Comparison of ENCODE assay signal across 20 mouse cellular contexts in genomic region chr9:67883349-67883984, GRCm38 (mm10). TPM values are rescaled to one million over a fixed set of nuclear protein-coding genes. Genes with fewer than 3 reads are reported as not detected.
DNase-seq lines count a peak whose midpoint lies in the region; ATAC-seq lines count a peak whose summit lies in the region.
"Had no signal": no experiment of that assay in that cellular context is flagged by ENCODE, and none has a peak within 500 bp of the region (broad histone marks: within the 10 kb centered on the region; RNA-seq: fewer than 3 reads in every experiment).

No protein-coding gene starts in this region.

- ATAC-seq in heart, embryonic 13.5 days (ENCODE audit: extremely low read depth, insufficient number of reproducible peaks, low FRiP score, low TSS enrichment): no peak
- ATAC-seq in CD4-positive, CD25-positive, alpha-beta regulatory T cell, adult 4 months: peak; percentile 61
- ATAC-seq: forebrain, embryonic 16.5 days; hindbrain, embryonic 16.5 days; intestine, embryonic 15.5 days had no signal

- H3K36me3 ChIP-seq in heart, embryonic 13.5 days: peaks cover 68% of the 10 kb centered on the region
- H3K36me3 ChIP-seq: intestine, embryonic 15.5 days had no signal

- H3K27ac ChIP-seq in heart, embryonic 13.5 days (replicated peaks): peak overlapping the region; percentile 36; the same call in 1 of the 2 replicates
- H3K27ac ChIP-seq: embryonic facial prominence, embryonic 12.5 days; heart, adult 2 months; hindbrain, embryonic 12.5 days; intestine, embryonic 15.5 days had no signal

- WGBS in heart, embryonic 13.5 days: 90% methylated on average over 13 of the region's 13 CpGs

- no peak for DNase-seq in heart, postnatal 10 days
- DNase-seq in ZHBTc4 (ENCODE audit: low read depth, low spot score): peak; percentile 28
- no peak for DNase-seq in spleen, adult 12 weeks (ENCODE audit: low spot score)
- DNase-seq in adrenal gland, adult 2 months: no peak
- DNase-seq: adrenal gland, postnatal 10 days; cerebellum, adult 11 months; cerebellum, adult 9-10 months; cerebellum, postnatal 25 days; gastrocnemius, postnatal 10 days; heart, adult 2 months; heart, postnatal 36 days; kidney, adult 18-20 months had no signal

- H3K4me1 ChIP-seq in heart, embryonic 13.5 days: 0 out of 2 replicates have a peak, but pooled peaks cover 13% of the 10 kb centered on the region
- H3K4me1 ChIP-seq: embryonic facial prominence, embryonic 12.5 days; hindbrain, embryonic 12.5 days; intestine, embryonic 15.5 days had no signal

- H3K9ac ChIP-seq in heart, embryonic 13.5 days: no peak overlapping the region
- H3K9ac ChIP-seq: embryonic facial prominence, embryonic 12.5 days; hindbrain, embryonic 12.5 days; intestine, embryonic 15.5 days had no signal

- no peaks in the 10 kb centered on the region for H3K9me3 ChIP-seq in heart, embryonic 13.5 days
- H3K9me3 ChIP-seq: embryonic facial prominence, embryonic 12.5 days; hindbrain, embryonic 12.5 days; intestine, embryonic 15.5 days had no signal

- H3K27me3 ChIP-seq in heart, embryonic 13.5 days (replicated peaks): no peaks in the 10 kb centered on the region
- H3K27me3 ChIP-seq: embryonic facial prominence, embryonic 12.5 days; hindbrain, embryonic 12.5 days; intestine, embryonic 15.5 days had no signal

- intact Hi-C loops in heart, postnatal 10 days (cut with DNase I): no loop called here

- no peak overlapping the region for H3K4me2 ChIP-seq in heart, embryonic 13.5 days
- H3K4me2 ChIP-seq: embryonic facial prominence, embryonic 12.5 days; hindbrain, embryonic 12.5 days; intestine, embryonic 15.5 days had no signal

- H3K4me3 ChIP-seq in heart, embryonic 13.5 days: no peak overlapping the region
- H3K4me3 ChIP-seq: embryonic facial prominence, embryonic 12.5 days; heart, adult 2 months; hindbrain, embryonic 12.5 days; intestine, embryonic 15.5 days had no signal

RNA-seq across cellular contexts. Expression of gene Vps13c, which starts 43.3 kb away (rescaled TPM):
- polyA plus RNA-seq in heart, embryonic 13.5 days (2015; fragmentation: Nextera tagmentation; extraction: Ambion mirVana): 4.0 and 4.7 TPM in 2 replicates
- total RNA-seq in heart, postnatal 10 days (2021): 10 to 100 TPM; 33.1 to 41.8 TPM
- polyA plus RNA-seq in CD4-positive, CD25-positive, alpha-beta regulatory T cell, adult 4 months (2017; shearing (Covaris generic)): 10 to 100 TPM; 21.6 to 27.3 TPM
- total RNA-seq in adrenal gland, adult 2 months (2021): 10 to 100 TPM; 40.6 to 57.6 TPM
- 2.7 and 3.7 TPM in 2 replicates for polyA plus RNA-seq in adrenal gland, adult 2 months (2012; rRNA removed)

RNA-seq across cellular contexts. Expression of gene C2cd4a, which starts 51.3 kb away (rescaled TPM):
- 0.27 and 0.34 TPM in 2 replicates for polyA plus RNA-seq in heart, embryonic 13.5 days (2015; fragmentation: Nextera tagmentation; extraction: Ambion mirVana)
- not detected for total RNA-seq in heart, postnatal 10 days (2021)
- polyA plus RNA-seq in CD4-positive, CD25-positive, alpha-beta regulatory T cell, adult 4 months (2017; shearing (Covaris generic)): not detected
- total RNA-seq in adrenal gland, adult 2 months (2021): not detected
- 2.0 and 3.2 TPM in 2 replicates for polyA plus RNA-seq in adrenal gland, adult 2 months (2012; rRNA removed)
- total RNA-seq: heart, adult 2 months; heart, postnatal 36 days; MEL had no signal
- polyA plus RNA-seq: forebrain, embryonic 16.5 days; hindbrain, embryonic 12.5 days had no signal
